Mouse (Mus musculus): Measurements from ENCODE around the gene Tnik. TPM values are rescaled to one million over a fixed set of nuclear protein-coding genes. Genes with fewer than 3 reads are reported as not detected.
A peak's percentile ranks its signal among the peaks of the same experiment; 100 is the strongest.

The Tnik gene
- polyA plus RNA-seq, 1 experiment from 2014 or later, result 9.8 TPM

- peaks cover 14% of the 10 kb centered on the region for H3K4me1 ChIP-seq (ENCODE audit: control insufficient read depth, insufficient read depth, low read length)
- WGBS, result 56% methylated on average over 4 of the region's 4 CpGs
Measured at GRCm38 (mm10) chr3:28442116-28442515, 179.1 kb downstream of the Tnik start.

GRCm38 (mm10) chr3:28447950-28448349 is 184.9 kb downstream of the Tnik start:
- H3K4me3 ChIP-seq (ENCODE audit: low read length), result no peak overlapping the region
- H3K4me2 ChIP-seq (ENCODE audit: low read depth, low read length), result no peak overlapping the region
- no peak overlapping the region for H3K27ac ChIP-seq (ENCODE audit: low read length)
- WGBS, result 75% methylated on average over 4 of the region's 4 CpGs
- H3K9ac ChIP-seq (ENCODE audit: low read length), result no peak overlapping the region
- H3K36me3 ChIP-seq (ENCODE audit: control insufficient read depth, insufficient read depth), result no peaks in the 10 kb centered on the region
- H3K27me3 ChIP-seq (ENCODE audit: control insufficient read depth, insufficient read depth, low read length), result no peaks in the 10 kb centered on the region
- no peak for ATAC-seq (replicated peaks; ENCODE audit: extremely low read depth, insufficient read depth, low FRiP score)
- no peaks in the 10 kb centered on the region for H3K4me1 ChIP-seq (ENCODE audit: control insufficient read depth, insufficient read depth, low read length)
- peaks cover 4% of the 10 kb centered on the region for H3K9me3 ChIP-seq (replicated peaks; ENCODE audit: control insufficient read depth, low read length)

More at GRCm38 (mm10) chr3:28442116-28442515, 179.1 kb downstream of the Tnik start:
- ATAC-seq (replicated peaks; ENCODE audit: extremely low read depth, insufficient read depth, low FRiP score), result no peak
- H3K4me3 ChIP-seq (ENCODE audit: low read length), result no peak overlapping the region
- H3K9me3 ChIP-seq (replicated peaks; ENCODE audit: control insufficient read depth, low read length), result peaks cover 4% of the 10 kb centered on the region
- no peaks in the 10 kb centered on the region for H3K36me3 ChIP-seq (ENCODE audit: control insufficient read depth, insufficient read depth)
- H3K27ac ChIP-seq (ENCODE audit: low read length), result no peak overlapping the region
- no peak overlapping the region for H3K9ac ChIP-seq (ENCODE audit: low read length)
- H3K27me3 ChIP-seq (ENCODE audit: control insufficient read depth, insufficient read depth, low read length), result no peaks in the 10 kb centered on the region
- no peak overlapping the region for H3K4me2 ChIP-seq (ENCODE audit: low read depth, low read length)

- H3K4me3 ChIP-seq (ENCODE audit: low read length), result no peak overlapping the region
- H3K4me1 ChIP-seq (ENCODE audit: control insufficient read depth, insufficient read depth, low read length), result no peaks in the 10 kb centered on the region
- no peak overlapping the region for H3K9ac ChIP-seq (ENCODE audit: low read length)
- H3K27me3 ChIP-seq (ENCODE audit: control insufficient read depth, insufficient read depth, low read length), result no peaks in the 10 kb centered on the region
- H3K4me2 ChIP-seq (ENCODE audit: low read depth, low read length), result no peak overlapping the region
- ATAC-seq (replicated peaks; ENCODE audit: extremely low read depth, insufficient read depth, low FRiP score), result no peak
- no peaks in the 10 kb centered on the region for H3K36me3 ChIP-seq (ENCODE audit: control insufficient read depth, insufficient read depth)
- H3K27ac ChIP-seq (ENCODE audit: low read length), result no peak overlapping the region
- H3K9me3 ChIP-seq (replicated peaks; ENCODE audit: control insufficient read depth, low read length), result no peaks in the 10 kb centered on the region
- WGBS, result 82% methylated on average over 3 of the region's 3 CpGs
Measured at GRCm38 (mm10) chr3:28453458-28453857, 190.4 kb downstream of the Tnik start.

GRCm38 (mm10) chr3:28456842-28457241 is 193.8 kb downstream of the Tnik start:
- H3K9ac ChIP-seq (ENCODE audit: low read length), result no peak overlapping the region
- H3K27me3 ChIP-seq (ENCODE audit: control insufficient read depth, insufficient read depth, low read length), result no peaks in the 10 kb centered on the region
- H3K9me3 ChIP-seq (replicated peaks; ENCODE audit: control insufficient read depth, low read length), result no peaks in the 10 kb centered on the region
- ATAC-seq (replicated peaks; ENCODE audit: extremely low read depth, insufficient read depth, low FRiP score), result no peak
- no peak overlapping the region for H3K27ac ChIP-seq (ENCODE audit: low read length)
- no peaks in the 10 kb centered on the region for H3K4me1 ChIP-seq (ENCODE audit: control insufficient read depth, insufficient read depth, low read length)
- no peak overlapping the region for H3K4me2 ChIP-seq (ENCODE audit: low read depth, low read length)
- no peaks in the 10 kb centered on the region for H3K36me3 ChIP-seq (ENCODE audit: control insufficient read depth, insufficient read depth)
- 53% methylated on average over 8 of the region's 8 CpGs for WGBS
- no peak overlapping the region for H3K4me3 ChIP-seq (ENCODE audit: low read length)

GRCm38 (mm10) chr3:28457517-28457916 is 194.5 kb downstream of the Tnik start:
- H3K4me1 ChIP-seq (ENCODE audit: control insufficient read depth, insufficient read depth, low read length), result no peaks in the 10 kb centered on the region
- no peak overlapping the region for H3K27ac ChIP-seq (ENCODE audit: low read length)
- H3K9ac ChIP-seq (ENCODE audit: low read length), result no peak overlapping the region
- H3K27me3 ChIP-seq (ENCODE audit: control insufficient read depth, insufficient read depth, low read length), result no peaks in the 10 kb centered on the region
- no peak for ATAC-seq (replicated peaks; ENCODE audit: extremely low read depth, insufficient read depth, low FRiP score)
- no peak overlapping the region for H3K4me3 ChIP-seq (ENCODE audit: low read length)
- 70% methylated on average over 2 of the region's 2 CpGs for WGBS
- H3K9me3 ChIP-seq (replicated peaks; ENCODE audit: control insufficient read depth, low read length), result no peaks in the 10 kb centered on the region
- no peak overlapping the region for H3K4me2 ChIP-seq (ENCODE audit: low read depth, low read length)
- no peaks in the 10 kb centered on the region for H3K36me3 ChIP-seq (ENCODE audit: control insufficient read depth, insufficient read depth)

- no peak overlapping the region for H3K27ac ChIP-seq (ENCODE audit: low read length)
- no peak overlapping the region for H3K4me2 ChIP-seq (ENCODE audit: low read depth, low read length)
- no peak for ATAC-seq (replicated peaks; ENCODE audit: extremely low read depth, insufficient read depth, low FRiP score)
- H3K27me3 ChIP-seq (ENCODE audit: control insufficient read depth, insufficient read depth, low read length), result no peaks in the 10 kb centered on the region
- no peak overlapping the region for H3K9ac ChIP-seq (ENCODE audit: low read length)
- no peaks in the 10 kb centered on the region for H3K36me3 ChIP-seq (ENCODE audit: control insufficient read depth, insufficient read depth)
- WGBS, result 78% methylated on average over 4 of the region's 4 CpGs
- H3K4me1 ChIP-seq (ENCODE audit: control insufficient read depth, insufficient read depth, low read length), result no peaks in the 10 kb centered on the region
- no peak overlapping the region for H3K4me3 ChIP-seq (ENCODE audit: low read length)
- H3K9me3 ChIP-seq (replicated peaks; ENCODE audit: control insufficient read depth, low read length), result no peaks in the 10 kb centered on the region
Measured at GRCm38 (mm10) chr3:28466688-28467087, 203.7 kb downstream of the Tnik start.

- 60% methylated on average over 1 of the region's 1 CpGs for WGBS
- H3K4me3 ChIP-seq (ENCODE audit: low read length), result no peak overlapping the region
Measured at GRCm38 (mm10) chr3:28467148-28467754, 204.2 kb downstream of the Tnik start.

GRCm38 (mm10) chr3:28467871-28468285 is 204.9 kb downstream of the Tnik start:
- H3K4me1 ChIP-seq (ENCODE audit: control insufficient read depth, insufficient read depth, low read length), result no peaks in the 10 kb centered on the region
- no peak overlapping the region for H3K4me3 ChIP-seq (ENCODE audit: low read length)
- no peaks in the 10 kb centered on the region for H3K9me3 ChIP-seq (replicated peaks; ENCODE audit: control insufficient read depth, low read length)
- WGBS, result 55% methylated on average over 4 of the region's 4 CpGs
- no peak overlapping the region for H3K9ac ChIP-seq (ENCODE audit: low read length)
- no peaks in the 10 kb centered on the region for H3K36me3 ChIP-seq (ENCODE audit: control insufficient read depth, insufficient read depth)
- H3K27ac ChIP-seq (ENCODE audit: low read length), result no peak overlapping the region
- ATAC-seq (replicated peaks; ENCODE audit: extremely low read depth, insufficient read depth, low FRiP score), result 0 out of 2 replicates have a peak, but pooled peaks have one; percentile 28
- no peak overlapping the region for H3K4me2 ChIP-seq (ENCODE audit: low read depth, low read length)
- H3K27me3 ChIP-seq (ENCODE audit: control insufficient read depth, insufficient read depth, low read length), result no peaks in the 10 kb centered on the region

More at GRCm38 (mm10) chr3:28467148-28467754, 204.2 kb downstream of the Tnik start:
- Histone ChIP-seq H3K27ac (ENCODE audit: low read length) (no peak overlapping the region), H3K36me3 (ENCODE audit: control insufficient read depth, insufficient read depth) (no peaks in the 10 kb centered on the region), H3K4me1 (ENCODE audit: control insufficient read depth, insufficient read depth, low read length) (no peaks in the 10 kb centered on the region), H3K27me3 (ENCODE audit: control insufficient read depth, insufficient read depth, low read length) (no peaks in the 10 kb centered on the region), H3K9me3 (replicated peaks; ENCODE audit: control insufficient read depth, low read length) (no peaks in the 10 kb centered on the region), H3K4me2 (ENCODE audit: low read depth, low read length) (no peak overlapping the region), H3K9ac (ENCODE audit: low read length) (no peak overlapping the region)
- no peak for ATAC-seq (replicated peaks; ENCODE audit: extremely low read depth, insufficient read depth, low FRiP score)

GRCm38 (mm10) chr3:28473439-28473838 is 210.4 kb downstream of the Tnik start:
- H3K9ac ChIP-seq (ENCODE audit: low read length), result no peak overlapping the region
- 65% methylated on average over 1 of the region's 1 CpGs for WGBS
- no peaks in the 10 kb centered on the region for H3K36me3 ChIP-seq (ENCODE audit: control insufficient read depth, insufficient read depth)
- no peaks in the 10 kb centered on the region for H3K27me3 ChIP-seq (ENCODE audit: control insufficient read depth, insufficient read depth, low read length)
- ATAC-seq (replicated peaks; ENCODE audit: extremely low read depth, insufficient read depth, low FRiP score), result no peak
- H3K4me3 ChIP-seq (ENCODE audit: low read length), result no peak overlapping the region
- H3K27ac ChIP-seq (ENCODE audit: low read length), result no peak overlapping the region
- no peaks in the 10 kb centered on the region for H3K4me1 ChIP-seq (ENCODE audit: control insufficient read depth, insufficient read depth, low read length)
- H3K4me2 ChIP-seq (ENCODE audit: low read depth, low read length), result no peak overlapping the region
- no peaks in the 10 kb centered on the region for H3K9me3 ChIP-seq (replicated peaks; ENCODE audit: control insufficient read depth, low read length)

Data from heart, embryonic 16.5 days (tissue).